In genomic region chr14:32093018-32093417, GRCm38 (mm10) we compare ENCODE assay signal across 31 mouse cellular contexts. TPM values are rescaled to one million over a fixed set of nuclear protein-coding genes. Genes with fewer than 3 reads are reported as not detected.
DNase-seq lines count a peak whose midpoint lies in the region; ATAC-seq and TF ChIP-seq lines count a peak whose summit lies in the region.
"Had no signal": no experiment of that assay in that cellular context is flagged by ENCODE, and none has a peak within 500 bp of the region (broad histone marks: within the 10 kb centered on the region; RNA-seq: fewer than 3 reads in every experiment).

No protein-coding gene starts in this region.

- H3K4me3 ChIP-seq in heart, embryonic 11.5 days (ENCODE audit: low read depth, low read length): no peak overlapping the region
- no peak overlapping the region for H3K4me3 ChIP-seq in heart, embryonic 15.5 days
- H3K4me3 ChIP-seq in liver, adult 2 months (ENCODE audit: insufficient read depth, low read depth, low read length): no peak overlapping the region
- no peak overlapping the region for H3K4me3 ChIP-seq in liver, postnatal 0 days (ENCODE audit: low read depth, low read length)
- H3K4me3 ChIP-seq: embryonic facial prominence, embryonic 15.5 days; erythroblast, embryonic 14.5 days; forebrain, embryonic 10.5 days; hindbrain, embryonic 13.5 days had no signal

- intact Hi-C loops in heart, postnatal 25 days (cut with DNase I): no loop called here
- intact Hi-C loops in heart, postnatal 10 days (cut with DNase I): no loop called here

- H3K27me3 ChIP-seq in heart, embryonic 11.5 days (ENCODE audit: control insufficient read depth, insufficient read depth, low read length): no peaks in the 10 kb centered on the region
- no peaks in the 10 kb centered on the region for H3K27me3 ChIP-seq in heart, embryonic 15.5 days
- no peaks in the 10 kb centered on the region for H3K27me3 ChIP-seq in liver, adult 2 months (ENCODE audit: control insufficient read depth, insufficient read depth, low read length)
- no peaks in the 10 kb centered on the region for H3K27me3 ChIP-seq in liver, postnatal 0 days (ENCODE audit: insufficient read depth, low read length)
- H3K27me3 ChIP-seq: embryonic facial prominence, embryonic 15.5 days; hindbrain, embryonic 13.5 days had no signal

- peak overlapping the region; percentile 54 for H3K27ac ChIP-seq in heart, embryonic 11.5 days (ENCODE audit: low read depth, low read length)
- peak overlapping the region; percentile 74 for H3K27ac ChIP-seq in heart, embryonic 15.5 days
- H3K27ac ChIP-seq in liver, adult 2 months (replicated peaks; ENCODE audit: insufficient read depth, low read depth, low read length): peak overlapping the region; percentile 80
- H3K27ac ChIP-seq in liver, postnatal 0 days (ENCODE audit: low read depth): peak overlapping the region; percentile 81
- H3K27ac ChIP-seq: embryonic facial prominence, embryonic 15.5 days; forebrain, embryonic 10.5 days; hindbrain, embryonic 13.5 days; hindbrain, postnatal 0 days had no signal

- TF ChIP-seq POLR2A in liver, adult 2 months (IDR thresholded peaks at IDR 0.05; ENCODE audit: extremely low read depth, insufficient read depth, low read length): no peak

- no peak for TF ChIP-seq CTCF in liver, adult 2 months (IDR thresholded peaks at IDR 0.05; ENCODE audit: low read depth, low read length)
- TF ChIP-seq CTCF in liver, postnatal 0 days (IDR thresholded peaks at IDR 0.05; ENCODE audit: low read depth): no peak

- WGBS in heart, embryonic 11.5 days (ENCODE audit: insufficient replicate concordance): 54% methylated on average over 1 of the region's 1 CpGs
- 53% methylated on average over 1 of the region's 1 CpGs for WGBS in heart, embryonic 15.5 days
- 24% methylated on average over 1 of the region's 1 CpGs for WGBS in liver, adult 2 months
- WGBS in liver, postnatal 0 days (ENCODE audit: insufficient replicate concordance): 36% methylated on average over 1 of the region's 1 CpGs

- peak; percentile 54; the same call in 1 of the 2 replicates for TF ChIP-seq EP300 in liver, postnatal 0 days (IDR thresholded peaks at IDR 0.05; ENCODE audit: low read depth)

- peaks cover 4% of the 10 kb centered on the region; the same call in 1 of the 2 replicates for H3K79me2 ChIP-seq in liver, adult 2 months (ENCODE audit: control insufficient read depth, insufficient read depth, low read length)

- no peaks in the 10 kb centered on the region for H3K9me3 ChIP-seq in heart, embryonic 11.5 days (replicated peaks; ENCODE audit: control insufficient read depth, low read length)
- no peaks in the 10 kb centered on the region for H3K9me3 ChIP-seq in heart, embryonic 15.5 days (replicated peaks)
- H3K9me3 ChIP-seq in liver, postnatal 0 days (ENCODE audit: low read length): no peaks in the 10 kb centered on the region
- H3K9me3 ChIP-seq: embryonic facial prominence, embryonic 15.5 days; forebrain, embryonic 10.5 days; G1E; hindbrain, embryonic 13.5 days had no signal

- peak overlapping the region; percentile 22; the same call in 1 of the 2 replicates for H3K4me2 ChIP-seq in heart, embryonic 11.5 days
- peak overlapping the region; percentile 24; the same call in 1 of the 2 replicates for H3K4me2 ChIP-seq in heart, embryonic 15.5 days
- no peak overlapping the region for H3K4me2 ChIP-seq in liver, postnatal 0 days (ENCODE audit: low read depth, low read length)
- H3K4me2 ChIP-seq: embryonic facial prominence, embryonic 15.5 days; hindbrain, embryonic 13.5 days had no signal

- no peak overlapping the region for H3K9ac ChIP-seq in heart, embryonic 11.5 days (ENCODE audit: low read depth, low read length)
- H3K9ac ChIP-seq in heart, embryonic 15.5 days: peak overlapping the region; percentile 24; the same call in 1 of the 2 replicates
- H3K9ac ChIP-seq in liver, adult 2 months (ENCODE audit: low read depth, low read length): no peak overlapping the region
- no peak overlapping the region for H3K9ac ChIP-seq in liver, postnatal 0 days (replicated peaks)
- H3K9ac ChIP-seq: embryonic facial prominence, embryonic 15.5 days; hindbrain, embryonic 13.5 days had no signal

- H3K36me3 ChIP-seq in heart, embryonic 11.5 days (ENCODE audit: control insufficient read depth, insufficient read depth, low read length): peaks cover 21% of the 10 kb centered on the region
- peaks cover 40% of the 10 kb centered on the region for H3K36me3 ChIP-seq in heart, embryonic 15.5 days
- peaks cover 33% of the 10 kb centered on the region for H3K36me3 ChIP-seq in liver, adult 2 months (ENCODE audit: control insufficient read depth, insufficient read depth, low read length)
- H3K36me3 ChIP-seq in liver, postnatal 0 days (replicated peaks; ENCODE audit: insufficient read depth, low read length): peaks cover 24% of the 10 kb centered on the region

- no peak for DNase-seq in heart, postnatal 25 days (ENCODE audit: low spot score)
- no peak for DNase-seq in heart, postnatal 10 days
- DNase-seq in liver, adult 2 months (ENCODE audit: extremely low read depth, low read depth, low spot score): peak; percentile 96
- DNase-seq in liver: no peak
- no peak for DNase-seq in liver, postnatal 0 days
- DNase-seq in adrenal gland, adult (ENCODE audit: inconsistent age in 2 of 2, low spot score in 1 of 2): no peak
- DNase-seq: adrenal gland, postnatal 10 days; B cell, adult 2 months; cerebellum, adult 11 months; cerebellum, adult 8-10 months; cerebellum, postnatal 14 days; embryo, embryonic 11 days; gastrocnemius, postnatal 36 days had no signal

- H3K4me1 ChIP-seq in heart, embryonic 11.5 days (ENCODE audit: control insufficient read depth, insufficient read depth, low read length): no peaks in the 10 kb centered on the region
- peaks cover 19% of the 10 kb centered on the region for H3K4me1 ChIP-seq in heart, embryonic 15.5 days (replicated peaks)
- peaks cover 15% of the 10 kb centered on the region for H3K4me1 ChIP-seq in liver, adult 2 months (ENCODE audit: control insufficient read depth, insufficient read depth, low read length)
- H3K4me1 ChIP-seq in liver, postnatal 0 days (ENCODE audit: insufficient read depth): peaks cover 13% of the 10 kb centered on the region
- H3K4me1 ChIP-seq: hindbrain, embryonic 13.5 days had no signal

- ATAC-seq in heart, embryonic 11.5 days (replicated peaks; ENCODE audit: insufficient number of reproducible peaks, low FRiP score, low TSS enrichment): no peak
- ATAC-seq in heart, embryonic 15.5 days (replicated peaks; ENCODE audit: insufficient number of reproducible peaks, insufficient read depth, low FRiP score, low read depth): no peak
- ATAC-seq in liver, postnatal 0 days: peak; percentile 93
- ATAC-seq: CD4-positive, CD25-positive, alpha-beta regulatory T cell, adult 4 months; forebrain, embryonic 14.5 days; hindbrain, postnatal 0 days had no signal

RNA-seq across cellular contexts. Expression of gene Dph3, which starts 7.5 kb away (rescaled TPM):
- polyA plus RNA-seq in heart, embryonic 11.5 days (2014; fragmentation: Nextera tagmentation; extraction: Ambion mirVana): 94.3 and 99.3 TPM in 2 replicates
- 10 to 100 TPM; 88.8 to 91.0 TPM for total RNA-seq in heart, postnatal 25 days (2021)
- 66.3 and 81.3 TPM in 2 replicates for polyA plus RNA-seq in heart, embryonic 15.5 days (2015; fragmentation: Nextera tagmentation; extraction: Ambion mirVana)
- 10 to 100 TPM; 83.4 to 83.7 TPM for total RNA-seq in heart, postnatal 10 days (2021)
- total RNA-seq in liver, adult 2 months (2014; rRNA removed): 15.1 and 25.2 TPM in 2 replicates
- polyA plus RNA-seq in liver, adult 2 months (2012; rRNA removed): 16.2 and 17.7 TPM in 2 replicates
- polyA plus RNA-seq in liver, postnatal 0 days (2015; fragmentation: Nextera tagmentation; extraction: Ambion mirVana): 55.9 and 58.1 TPM in 2 replicates

RNA-seq across cellular contexts. Expression of gene Oxnad1, which starts 7.8 kb away (rescaled TPM):
- polyA plus RNA-seq in heart, embryonic 11.5 days (2014; fragmentation: Nextera tagmentation; extraction: Ambion mirVana): 25.6 and 31.9 TPM in 2 replicates
- total RNA-seq in heart, postnatal 25 days (2021): 10 to 100 TPM; 50.4 to 56.2 TPM
- polyA plus RNA-seq in heart, embryonic 15.5 days (2015; fragmentation: Nextera tagmentation; extraction: Ambion mirVana): 34.3 and 38.4 TPM in 2 replicates
- total RNA-seq in heart, postnatal 10 days (2021): 10 to 100 TPM; 45.1 to 49.3 TPM
- total RNA-seq in liver, adult 2 months (2014; rRNA removed): 34.0 and 46.1 TPM in 2 replicates
- polyA plus RNA-seq in liver, adult 2 months (2012; rRNA removed): 27.6 and 30.3 TPM in 2 replicates
- polyA plus RNA-seq in liver, postnatal 0 days (2015; fragmentation: Nextera tagmentation; extraction: Ambion mirVana): 13.5 and 14.3 TPM in 2 replicates

RNA-seq across cellular contexts. Expression of gene Msmb, which starts 48.8 kb away (rescaled TPM):
- polyA plus RNA-seq in heart, embryonic 11.5 days (2014; fragmentation: Nextera tagmentation; extraction: Ambion mirVana): not detected in 2 replicates
- total RNA-seq in heart, postnatal 25 days (2021): not detected
- not detected in 2 replicates for polyA plus RNA-seq in heart, embryonic 15.5 days (2015; fragmentation: Nextera tagmentation; extraction: Ambion mirVana)
- not detected for total RNA-seq in heart, postnatal 10 days (2021)
- not detected in 2 replicates for total RNA-seq in liver, adult 2 months (2014; rRNA removed)
- not detected in 2 replicates for polyA plus RNA-seq in liver, adult 2 months (2012; rRNA removed)
- 0.22 and 0.44 TPM in 2 replicates for polyA plus RNA-seq in liver, postnatal 0 days (2015; fragmentation: Nextera tagmentation; extraction: Ambion mirVana)
- total RNA-seq: adrenal gland, postnatal 10 days; adrenal gland, postnatal 4 days; common myeloid progenitor, adult 5-6 weeks; gastrocnemius, adult 8-10 months; gastrocnemius, postnatal 36 days; heart, adult 8-10 months; hematopoietic stem cell, adult 5-6 weeks; hindbrain, postnatal 0 days had no signal
- polyA plus RNA-seq: brain, embryonic 14.5 days; CD4-positive, CD25-positive, alpha-beta regulatory T cell, adult 4 months; embryonic facial prominence, embryonic 11.5 days; embryonic facial prominence, embryonic 15.5 days; erythroblast, embryonic 14.5 days; forebrain, embryonic 10.5 days; forebrain, embryonic 14.5 days; G1E; hindbrain, embryonic 13.5 days; hindbrain, postnatal 0 days; intestine, embryonic 14.5 days had no signal
